8 mouse cellular contexts compared by ENCODE assay signal in the genomic region with DNA sequence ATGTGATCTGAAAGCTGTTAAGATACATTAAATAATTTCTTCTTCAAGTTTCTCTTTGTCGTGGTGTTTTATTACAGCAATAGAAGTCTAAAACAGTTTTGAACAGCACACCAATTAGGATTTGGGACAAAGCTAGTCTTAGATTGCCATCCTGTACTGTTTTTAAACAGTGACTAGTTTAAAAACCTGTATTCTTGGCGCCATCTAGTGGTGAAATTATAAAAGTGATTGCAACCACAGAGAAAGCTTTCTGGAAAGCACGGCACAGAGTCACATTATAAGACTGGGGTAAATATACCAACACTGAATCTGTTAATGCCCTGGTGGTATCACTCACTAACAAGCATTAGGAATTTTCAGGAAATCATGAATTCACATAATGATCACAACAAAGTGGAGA.
A peak's percentile ranks its signal among the peaks of the same experiment; 100 is the strongest.
DNase-seq lines count a peak whose midpoint lies in the region; ATAC-seq and TF ChIP-seq lines count a peak whose summit lies in the region.

No protein-coding gene starts in this region.

- H3K9me3 ChIP-seq in intestine, postnatal 0 days (ENCODE audit: control insufficient read depth) = no peaks in the 10 kb centered on the region
- no peaks in the 10 kb centered on the region for H3K9me3 ChIP-seq in intestine, embryonic 16.5 days (ENCODE audit: control insufficient read depth, low read length)

- H3K27me3 ChIP-seq in intestine, postnatal 0 days (replicated peaks; ENCODE audit: control insufficient read depth, insufficient read depth, low read length) = no peaks in the 10 kb centered on the region
- H3K27me3 ChIP-seq in intestine, embryonic 16.5 days (replicated peaks; ENCODE audit: control insufficient read depth, insufficient read depth, low read length) = no peaks in the 10 kb centered on the region

- no peaks in the 10 kb centered on the region for H3K36me3 ChIP-seq in intestine, postnatal 0 days (ENCODE audit: control insufficient read depth, insufficient read depth)
- H3K36me3 ChIP-seq in intestine, embryonic 16.5 days (ENCODE audit: control insufficient read depth, insufficient read depth, low read length) = no peaks in the 10 kb centered on the region

- peak; percentile 74 for TF ChIP-seq CTCF in intestine, postnatal 0 days (IDR thresholded peaks at IDR 0.05; ENCODE audit: low read depth)

- no peak overlapping the region for H3K27ac ChIP-seq in intestine, postnatal 0 days (ENCODE audit: low read depth, low read length)
- H3K27ac ChIP-seq in intestine, embryonic 16.5 days (ENCODE audit: low read length) = no peak overlapping the region

- no peak overlapping the region for H3K9ac ChIP-seq in intestine, postnatal 0 days (ENCODE audit: low read depth, low read length)
- H3K9ac ChIP-seq in intestine, embryonic 16.5 days (ENCODE audit: low read depth, low read length) = no peak overlapping the region

- H3K4me1 ChIP-seq in intestine, postnatal 0 days (replicated peaks; ENCODE audit: control insufficient read depth, insufficient read depth, low read length) = no peaks in the 10 kb centered on the region
- no peaks in the 10 kb centered on the region for H3K4me1 ChIP-seq in intestine, embryonic 16.5 days (ENCODE audit: control insufficient read depth, insufficient read depth, low read length)

- ATAC-seq in intestine, postnatal 0 days = no peak
- ATAC-seq in intestine, embryonic 16.5 days = no peak

- no peak overlapping the region for H3K4me2 ChIP-seq in intestine, postnatal 0 days (replicated peaks; ENCODE audit: low read depth)
- no peak overlapping the region for H3K4me2 ChIP-seq in intestine, embryonic 16.5 days (ENCODE audit: low read depth, low read length)

- 19% methylated on average over 3 of the region's 3 CpGs for WGBS in intestine, postnatal 0 days
- WGBS in intestine, embryonic 16.5 days = 18% methylated on average over 3 of the region's 3 CpGs

- no peak overlapping the region for H3K4me3 ChIP-seq in intestine, postnatal 0 days (ENCODE audit: low read depth, low read length)
- H3K4me3 ChIP-seq in intestine, embryonic 16.5 days (ENCODE audit: low read length) = no peak overlapping the region

- peak; percentile 2 for DNase-seq in right cerebral cortex, adult 18-20 months
- DNase-seq in right cerebral cortex, postnatal 14 days = no peak
- peak; percentile 32 for DNase-seq in c-Kit-positive CD71-positive TER-119-positive erythroid progenitor cells, embryonic 14.5 days (ENCODE audit: low spot score)
- DNase-seq in skeletal muscle tissue, adult 2 months (ENCODE audit: low read depth, low spot score) = peak; percentile 7
- no peak for DNase-seq in left cerebral cortex, adult 18-20 months (ENCODE audit: low spot score in 2 of 2)
- DNase-seq in urinary bladder, postnatal 10 days (ENCODE audit: low spot score) = no peak

Comparison
In these comparisons a context has a peak if more than half of its experiments do, and no peak if none do; other contexts are left out.
1. DNase-seq: peak in right cerebral cortex, adult 18-20 months (single experiment), c-Kit-positive CD71-positive TER-119-positive erythroid progenitor cells, embryonic 14.5 days (single experiment) and skeletal muscle tissue, adult 2 months (single experiment); none in right cerebral cortex, postnatal 14 days (single experiment), left cerebral cortex, adult 18-20 months (0 of 2) and urinary bladder, postnatal 10 days (single experiment).